Mouse (Mus musculus): ENCODE measurements at regions not wholly inside any gene's neighbourhood (a gene's known extent, or its start where the extent isn't known, plus 50 kb on each side); places are given as distances from the start of the nearest gene placed in this dataset.
A peak's percentile ranks its signal among the peaks of the same experiment; 100 is the strongest.

- Histone ChIP-seq H3K4me2 (replicated peaks; ENCODE audit: low read depth) (peak overlapping the region; percentile 44; the same call in 1 of the 2 replicates), H3K4me3 (ENCODE audit: low read depth, low read length) (no peak overlapping the region)
- WGBS: 92% methylated on average over 7 of the region's 7 CpGs
These were observed 53.2 kb upstream of the Cpsf6 start for GRCm38 (mm10) chr10:117432871-117433546.

GRCm38 (mm10) chr10:117432415-117432814 lies 52.6 kb upstream of the Cpsf6 start:
- Histone ChIP-seq H3K27me3 (replicated peaks; ENCODE audit: control insufficient read depth, insufficient read depth, low read length) (0 out of 2 replicates have a peak, but pooled peaks cover 3% of the 10 kb centered on the region), H3K4me1 (replicated peaks; ENCODE audit: control insufficient read depth, insufficient read depth, low read length) (no peaks in the 10 kb centered on the region), H3K36me3 (ENCODE audit: control insufficient read depth, insufficient read depth) (no peaks in the 10 kb centered on the region), H3K9ac (ENCODE audit: low read depth, low read length) (no peak overlapping the region), H3K4me3 (ENCODE audit: low read depth, low read length) (no peak overlapping the region; the same call in 1 of the 2 replicates), H3K9me3 (ENCODE audit: control insufficient read depth) (no peaks in the 10 kb centered on the region), H3K27ac (ENCODE audit: low read depth, low read length) (no peak overlapping the region), H3K4me2 (replicated peaks; ENCODE audit: low read depth) (peak overlapping the region; percentile 44)
- no peak for ATAC-seq
- 14% methylated on average over 21 of the region's 21 CpGs for whole genome bisulfite sequencing
- peak; percentile 83 for TF ChIP-seq CTCF (IDR thresholded peaks at IDR 0.05; ENCODE audit: low read depth)

More at GRCm38 (mm10) chr10:117432871-117433546, 53.2 kb upstream of the Cpsf6 start:
- H3K27ac ChIP-seq (ENCODE audit: low read depth, low read length): no peak overlapping the region
- H3K9ac ChIP-seq (ENCODE audit: low read depth, low read length): no peak overlapping the region
- 0 out of 2 replicates have a peak, but pooled peaks cover 3% of the 10 kb centered on the region for H3K27me3 ChIP-seq (replicated peaks; ENCODE audit: control insufficient read depth, insufficient read depth, low read length)
- ATAC-seq: no peak
- no peaks in the 10 kb centered on the region for H3K9me3 ChIP-seq (ENCODE audit: control insufficient read depth)
- H3K36me3 ChIP-seq (ENCODE audit: control insufficient read depth, insufficient read depth): no peaks in the 10 kb centered on the region
- no peak for TF ChIP-seq CTCF (IDR thresholded peaks at IDR 0.05; ENCODE audit: low read depth)
- H3K4me1 ChIP-seq (replicated peaks; ENCODE audit: control insufficient read depth, insufficient read depth, low read length): no peaks in the 10 kb centered on the region

GRCm38 (mm10) chr10:117431850-117432249 lies 52.0 kb upstream of the Cpsf6 start:
- ATAC-seq: no peak
- no peak overlapping the region for H3K27ac ChIP-seq (ENCODE audit: low read depth, low read length)
- no peak overlapping the region for H3K4me3 ChIP-seq (ENCODE audit: low read depth, low read length)
- H3K9ac ChIP-seq (ENCODE audit: low read depth, low read length): no peak overlapping the region
- 0 out of 2 replicates have a peak, but pooled peaks cover 3% of the 10 kb centered on the region for H3K27me3 ChIP-seq (replicated peaks; ENCODE audit: control insufficient read depth, insufficient read depth, low read length)
- no peaks in the 10 kb centered on the region for H3K9me3 ChIP-seq (ENCODE audit: control insufficient read depth)
- TF ChIP-seq CTCF (IDR thresholded peaks at IDR 0.05; ENCODE audit: low read depth): no peak
- H3K4me2 ChIP-seq (replicated peaks; ENCODE audit: low read depth): peak overlapping the region; percentile 44
- H3K36me3 ChIP-seq (ENCODE audit: control insufficient read depth, insufficient read depth): no peaks in the 10 kb centered on the region
- 71% methylated on average over 12 of the region's 12 CpGs for WGBS
- H3K4me1 ChIP-seq (replicated peaks; ENCODE audit: control insufficient read depth, insufficient read depth, low read length): no peaks in the 10 kb centered on the region

GRCm38 (mm10) chr10:117431086-117431619 lies 51.3 kb upstream of the Cpsf6 start:
- H3K4me1 ChIP-seq (replicated peaks; ENCODE audit: control insufficient read depth, insufficient read depth, low read length): no peaks in the 10 kb centered on the region
- H3K4me3 ChIP-seq (ENCODE audit: low read depth, low read length): no peak overlapping the region
- TF ChIP-seq CTCF (IDR thresholded peaks at IDR 0.05; ENCODE audit: low read depth): no peak
- no peak for ATAC-seq
- no peaks in the 10 kb centered on the region for H3K9me3 ChIP-seq (ENCODE audit: control insufficient read depth)
- 0 out of 2 replicates have a peak, but pooled peaks cover under 1% of the 10 kb centered on the region for H3K27me3 ChIP-seq (replicated peaks; ENCODE audit: control insufficient read depth, insufficient read depth, low read length)
- H3K9ac ChIP-seq (ENCODE audit: low read depth, low read length): no peak overlapping the region
- 88% methylated on average over 3 of the region's 3 CpGs for WGBS
- H3K4me2 ChIP-seq (replicated peaks; ENCODE audit: low read depth): no peak overlapping the region
- H3K27ac ChIP-seq (ENCODE audit: low read depth, low read length): no peak overlapping the region
- no peaks in the 10 kb centered on the region for H3K36me3 ChIP-seq (ENCODE audit: control insufficient read depth, insufficient read depth)

GRCm38 (mm10) chr10:117430224-117430884 lies 50.5 kb upstream of the Cpsf6 start:
- H3K36me3 ChIP-seq (ENCODE audit: control insufficient read depth, insufficient read depth): no peaks in the 10 kb centered on the region

GRCm38 (mm10) chr10:117429459-117430183 lies 49.8 kb upstream of the Cpsf6 start:
- Histone ChIP-seq H3K4me2 (replicated peaks; ENCODE audit: low read depth) (no peak overlapping the region), H3K27me3 (replicated peaks; ENCODE audit: control insufficient read depth, insufficient read depth, low read length) (no peaks in the 10 kb centered on the region), H3K4me1 (replicated peaks; ENCODE audit: control insufficient read depth, insufficient read depth, low read length) (no peaks in the 10 kb centered on the region), H3K9ac (ENCODE audit: low read depth, low read length) (no peak overlapping the region), H3K36me3 (ENCODE audit: control insufficient read depth, insufficient read depth) (no peaks in the 10 kb centered on the region), H3K27ac (ENCODE audit: low read depth, low read length) (no peak overlapping the region), H3K9me3 (ENCODE audit: control insufficient read depth) (no peaks in the 10 kb centered on the region), H3K4me3 (ENCODE audit: low read depth, low read length) (no peak overlapping the region)
- no peak for ATAC-seq
- 91% methylated on average over 19 of the region's 19 CpGs for WGBS
- no peak for TF ChIP-seq CTCF (IDR thresholded peaks at IDR 0.05; ENCODE audit: low read depth)

More at GRCm38 (mm10) chr10:117430224-117430884, 50.5 kb upstream of the Cpsf6 start:
- Histone ChIP-seq H3K27me3 (replicated peaks; ENCODE audit: control insufficient read depth, insufficient read depth, low read length) (no peaks in the 10 kb centered on the region), H3K4me1 (replicated peaks; ENCODE audit: control insufficient read depth, insufficient read depth, low read length) (no peaks in the 10 kb centered on the region), H3K9me3 (ENCODE audit: control insufficient read depth) (no peaks in the 10 kb centered on the region), H3K27ac (ENCODE audit: low read depth, low read length) (no peak overlapping the region), H3K4me3 (ENCODE audit: low read depth, low read length) (no peak overlapping the region), H3K4me2 (replicated peaks; ENCODE audit: low read depth) (no peak overlapping the region), H3K9ac (ENCODE audit: low read depth, low read length) (no peak overlapping the region)
- TF ChIP-seq CTCF (IDR thresholded peaks at IDR 0.05; ENCODE audit: low read depth): no peak
- no peak for ATAC-seq
- 83% methylated on average over 5 of the region's 5 CpGs for WGBS

Measured in intestine, postnatal 0 days (tissue).